Mouse (Mus musculus) E14TG2a.4 (cell line): ENCODE data around the gene Grin2c.

Source experiments
- H3K27me3 ChIP-seq: 2 replicates; pipeline ENCODE4 v1.6.1; 2014; ENCODE audit warnings: low read length, control low read depth; ENCODE audit not compliant: insufficient read depth
- H3K36me3 ChIP-seq: 2 replicates; pipeline ENCODE4 v1.6.1; 2014; ENCODE audit warnings: low read length, control low read depth; ENCODE audit not compliant: insufficient read depth
- H3K4me1 ChIP-seq: replicated peaks from 2 replicates; pipeline ENCODE4 v1.6.1; 2014; ENCODE audit warnings: low read depth, low read length, control low read depth
- H3K4me3 ChIP-seq: replicated peaks from 2 replicates; pipeline ENCODE4 v1.5.1; 2014; ENCODE audit warnings: mild to moderate bottlenecking, low read length
- H3K9me3 ChIP-seq: 2 replicates; pipeline ENCODE4 v1.6.1; 2014; ENCODE audit warnings: low read length, control low read depth
- CTCF ChIP-seq: conservative IDR thresholded peaks from 2 replicates; pipeline ENCODE4 v1.5.1; 2014; ENCODE audit warnings: low read length
- NANOG ChIP-seq: IDR thresholded peaks from 2 replicates; pipeline ENCODE4 v1.6.1; 2014; ENCODE audit warnings: borderline replicate concordance, low read length, mixed read lengths
- POU5F1 ChIP-seq: IDR thresholded peaks from 2 replicates; pipeline ENCODE4 v1.6.1; 2014; ENCODE audit warnings: low read length, borderline replicate concordance

The Grin2c gene

DNA sequence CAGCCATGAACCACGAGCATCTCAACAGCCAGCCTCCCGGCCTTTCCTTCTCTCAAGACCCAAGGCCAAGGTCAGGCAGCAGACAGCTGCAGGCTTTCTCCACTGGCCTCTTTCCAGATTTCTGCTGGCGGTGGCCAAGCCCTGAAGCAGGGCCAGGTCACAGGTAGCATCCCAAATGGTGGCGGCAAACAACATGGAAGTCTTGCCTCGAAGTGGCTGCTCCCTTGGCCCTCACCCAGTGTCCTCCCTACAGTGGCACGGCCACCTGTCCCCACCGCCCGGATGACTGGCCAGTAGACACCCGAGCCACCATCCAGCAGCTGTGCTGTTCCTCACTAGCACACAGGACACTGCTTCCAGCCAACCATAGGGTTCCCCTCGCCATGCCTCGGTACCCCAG, 25.6 kb downstream of the Grin2c start:
- no peak for TF ChIP-seq NANOG
- TF ChIP-seq CTCF = no peak
- TF ChIP-seq POU5F1 = no peak

DNA sequence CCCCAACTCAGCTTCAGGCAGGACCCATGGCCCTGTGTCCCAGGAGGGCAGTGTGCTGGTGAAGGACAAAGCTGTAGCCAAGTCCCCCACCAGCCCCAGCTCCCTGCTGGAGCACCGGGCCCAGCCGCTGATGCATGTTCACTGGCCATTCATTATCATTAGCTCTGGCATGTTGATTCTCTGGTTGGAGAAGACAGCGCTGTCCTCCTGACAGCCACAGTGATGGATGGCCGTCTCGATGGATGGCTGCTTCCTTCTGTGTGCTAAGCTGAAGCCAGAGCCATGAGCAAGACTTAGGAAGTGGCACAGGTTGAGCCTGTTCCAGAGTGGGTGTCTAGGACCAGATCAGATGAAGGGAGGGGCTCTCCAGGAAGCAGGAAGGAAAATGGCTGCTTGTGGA, 30.5 kb downstream of the Grin2c start:
- Histone ChIP-seq H3K9me3 (no peaks in the 10 kb centered on the region), H3K27me3 (0 out of 2 replicates have a peak, but pooled peaks cover 8% of the 10 kb centered on the region), H3K4me3 (no peak overlapping the region), H3K36me3 (peaks cover 18% of the 10 kb centered on the region; the same call in 1 of the 2 replicates), H3K4me1 (peaks cover 45% of the 10 kb centered on the region)
- no peak for TF ChIP-seq POU5F1

More for the DNA sequence above, 25.6 kb downstream of the Grin2c start:
- Histone ChIP-seq H3K9me3 (no peaks in the 10 kb centered on the region), H3K36me3 (peaks cover 30% of the 10 kb centered on the region), H3K27me3 (0 out of 2 replicates have a peak, but pooled peaks cover 10% of the 10 kb centered on the region), H3K4me3 (no peak overlapping the region), H3K4me1 (peaks cover 41% of the 10 kb centered on the region)

DNA sequence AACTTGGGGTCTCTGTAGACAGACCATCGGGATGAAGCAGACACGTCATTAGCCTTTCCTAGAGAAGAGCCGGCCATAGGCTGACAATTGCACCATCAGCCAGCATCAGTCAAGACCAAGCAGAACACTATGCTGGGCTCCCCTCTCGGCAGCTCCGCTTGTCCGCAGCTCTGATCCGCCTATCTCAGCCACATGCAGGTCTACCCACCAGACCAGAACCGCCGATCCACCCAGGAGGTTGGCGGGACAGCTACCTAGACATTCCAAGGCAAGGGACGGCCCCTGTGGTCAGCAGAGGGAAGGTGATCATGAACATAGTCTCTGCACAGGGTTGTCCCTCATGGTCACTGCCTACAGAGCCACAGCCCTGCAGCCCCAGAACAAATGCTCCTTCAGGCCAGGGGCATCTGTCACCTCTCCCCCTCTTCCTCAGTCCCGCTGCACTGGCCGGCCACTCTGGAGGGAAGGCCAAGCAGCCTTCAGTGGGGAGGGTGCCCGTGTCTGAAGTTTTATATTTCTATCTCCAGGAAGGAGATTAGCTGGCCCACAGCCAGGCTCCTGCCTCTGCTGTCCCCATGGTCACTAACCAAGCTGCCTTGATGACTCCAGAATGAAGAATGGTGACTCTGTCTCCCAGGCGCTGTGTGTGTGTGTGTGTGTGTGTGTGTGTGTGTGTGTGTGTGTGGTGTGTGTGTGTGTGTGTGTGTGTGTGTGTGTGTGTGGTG, 32.6 kb downstream of the Grin2c start:
- H3K4me1 ChIP-seq = peaks cover 62% of the 10 kb centered on the region
- H3K9me3 ChIP-seq = no peaks in the 10 kb centered on the region
- peaks cover 13% of the 10 kb centered on the region; the same call in 1 of the 2 replicates for H3K36me3 ChIP-seq
- TF ChIP-seq NANOG (no peak), POU5F1 (no peak), CTCF (no peak)
- 0 out of 2 replicates have a peak, but pooled peaks cover 3% of the 10 kb centered on the region for H3K27me3 ChIP-seq
- peak overlapping the region; percentile 48; the same call in 1 of the 2 replicates for H3K4me3 ChIP-seq

DNA sequence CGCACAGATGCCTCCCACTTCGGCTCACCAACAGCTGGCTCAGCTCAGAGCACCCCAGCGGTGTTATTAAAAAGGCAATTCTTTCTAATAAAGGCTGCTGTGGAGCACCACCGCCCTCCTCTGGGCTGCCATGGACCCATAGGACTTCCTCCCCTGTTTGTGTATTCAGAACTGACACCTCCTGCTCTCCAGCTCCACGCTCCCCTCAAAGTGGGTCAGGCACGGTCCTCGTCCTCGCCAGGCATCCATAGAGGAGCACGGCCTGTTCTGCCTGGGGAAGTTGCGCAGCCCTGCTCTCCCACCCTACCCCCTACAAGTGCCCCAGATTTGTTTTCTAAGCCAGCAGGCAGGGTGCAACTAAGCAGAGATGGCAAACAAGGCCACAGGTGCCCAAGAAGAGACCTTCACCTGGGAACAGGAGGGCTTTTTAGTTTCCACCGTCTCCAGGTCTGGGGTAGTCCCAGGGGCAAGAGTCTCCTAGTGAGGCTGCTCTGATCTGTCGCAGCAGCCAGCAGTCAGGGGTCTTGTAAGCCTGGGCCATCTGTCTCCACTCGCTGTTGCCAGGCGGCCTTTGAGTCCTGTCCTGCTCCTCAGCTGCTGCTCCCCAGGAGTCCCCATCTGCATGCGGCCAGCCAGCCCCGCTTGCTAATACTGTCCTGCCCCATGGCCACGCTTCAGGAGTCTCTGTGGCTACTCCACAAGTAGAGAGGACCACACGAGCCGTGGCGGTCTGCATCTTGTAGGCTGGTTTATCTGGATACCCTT, 33.3 kb downstream of the Grin2c start:
- peaks cover 13% of the 10 kb centered on the region; the same call in 1 of the 2 replicates for H3K36me3 ChIP-seq
- TF ChIP-seq CTCF (no peak), NANOG (no peak), POU5F1 (no peak)
- no peaks in the 10 kb centered on the region for H3K9me3 ChIP-seq
- H3K27me3 ChIP-seq = 0 out of 2 replicates have a peak, but pooled peaks cover 3% of the 10 kb centered on the region
- peaks cover 70% of the 10 kb centered on the region for H3K4me1 ChIP-seq
- H3K4me3 ChIP-seq = peak overlapping the region; percentile 48

DNA sequence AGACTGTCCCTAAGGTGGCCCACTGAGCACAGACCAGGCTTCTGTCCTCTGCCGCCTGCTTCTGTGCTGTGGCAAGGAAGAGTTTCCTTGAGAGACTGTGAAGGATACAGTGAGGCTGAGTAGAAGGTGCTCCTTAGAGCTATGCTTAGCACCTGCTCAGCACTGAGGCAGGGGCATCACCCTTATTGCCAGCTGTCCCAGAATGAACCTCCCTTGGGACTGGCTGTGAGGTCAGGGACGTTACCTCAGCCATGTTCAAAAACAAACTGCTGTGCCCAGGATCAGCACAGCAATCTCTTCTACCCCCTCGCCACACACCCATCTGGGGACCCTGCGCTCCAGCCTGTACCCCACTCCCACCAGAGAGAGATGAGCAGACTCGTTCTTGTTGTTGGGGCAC, 34.2 kb downstream of the Grin2c start:
- Histone ChIP-seq H3K4me1 (peaks cover 78% of the 10 kb centered on the region), H3K36me3 (peaks cover 13% of the 10 kb centered on the region; the same call in 1 of the 2 replicates), H3K27me3 (0 out of 2 replicates have a peak, but pooled peaks cover 3% of the 10 kb centered on the region), H3K4me3 (no peak overlapping the region), H3K9me3 (no peaks in the 10 kb centered on the region)
- TF ChIP-seq CTCF (no peak), NANOG (no peak), POU5F1 (no peak)

DNA sequence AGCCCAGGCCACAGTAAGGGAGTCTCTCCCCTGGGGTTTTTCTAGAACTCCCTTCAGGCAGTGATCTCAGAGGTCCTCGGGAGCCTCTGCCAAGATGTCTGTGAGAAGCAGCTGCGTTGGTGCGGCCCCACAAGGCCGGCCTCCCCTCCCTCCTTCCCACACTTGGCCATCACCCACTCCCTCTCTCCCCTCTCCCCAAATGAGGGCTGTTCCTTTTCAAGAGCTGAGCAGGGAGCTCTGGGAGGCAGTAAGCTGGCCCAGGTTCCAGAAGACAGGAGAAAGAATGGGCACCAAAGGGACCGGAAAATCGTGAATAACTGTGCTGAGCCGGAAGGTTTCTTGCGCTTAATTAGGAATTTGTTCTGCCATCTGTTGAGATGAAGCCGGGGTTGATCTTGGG, 35.1 kb downstream of the Grin2c start:
- H3K9me3 ChIP-seq = no peaks in the 10 kb centered on the region
- peaks cover 8% of the 10 kb centered on the region; the same call in 1 of the 2 replicates for H3K36me3 ChIP-seq
- H3K4me3 ChIP-seq = 0 out of 2 replicates have a peak overlapping the region, but pooled peaks have one; percentile 17
- H3K4me1 ChIP-seq = peaks cover 79% of the 10 kb centered on the region
- no peak for TF ChIP-seq POU5F1
- 0 out of 2 replicates have a peak, but pooled peaks cover 3% of the 10 kb centered on the region for H3K27me3 ChIP-seq

DNA sequence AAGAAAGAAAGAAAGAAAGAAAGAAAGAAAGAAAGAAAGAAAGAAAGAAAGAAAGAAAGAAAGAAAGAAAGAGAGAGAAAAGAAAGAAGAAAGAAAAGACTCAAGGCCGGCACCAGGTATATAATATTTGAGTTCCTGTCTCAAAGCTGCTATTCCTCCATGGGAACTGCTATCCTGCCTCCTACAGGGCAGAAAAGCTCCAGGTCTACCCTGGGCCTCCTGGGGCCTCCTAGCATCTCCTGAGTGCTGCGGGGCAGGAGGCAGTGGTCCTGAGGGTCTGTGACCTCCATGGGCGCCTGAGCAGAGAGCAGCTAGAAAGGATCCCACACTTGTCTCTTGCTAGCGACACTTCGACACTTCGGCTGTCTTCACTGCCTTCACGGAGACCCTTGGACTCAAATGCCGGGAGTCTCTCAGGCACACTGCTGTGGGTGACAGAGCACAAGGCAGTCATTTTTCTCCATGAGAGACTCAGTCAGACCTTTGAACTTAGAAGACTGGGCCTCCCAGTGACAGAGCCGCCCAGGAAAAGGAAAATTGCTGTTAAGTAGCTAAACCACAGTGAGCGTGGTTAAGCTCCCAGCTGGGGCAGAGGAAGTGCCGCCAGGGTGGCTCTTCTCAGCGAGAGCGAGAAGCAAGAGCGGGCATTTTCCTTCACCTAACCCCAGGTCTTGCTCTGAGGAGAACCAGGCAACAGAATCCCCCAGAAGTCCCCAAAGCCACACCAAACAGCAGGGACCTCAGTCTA, 35.7 kb downstream of the Grin2c start:
- TF ChIP-seq POU5F1 (no peak), CTCF (no peak), NANOG (no peak)
- H3K4me3 ChIP-seq = 0 out of 2 replicates have a peak overlapping the region, but pooled peaks have one; percentile 17

DNA sequence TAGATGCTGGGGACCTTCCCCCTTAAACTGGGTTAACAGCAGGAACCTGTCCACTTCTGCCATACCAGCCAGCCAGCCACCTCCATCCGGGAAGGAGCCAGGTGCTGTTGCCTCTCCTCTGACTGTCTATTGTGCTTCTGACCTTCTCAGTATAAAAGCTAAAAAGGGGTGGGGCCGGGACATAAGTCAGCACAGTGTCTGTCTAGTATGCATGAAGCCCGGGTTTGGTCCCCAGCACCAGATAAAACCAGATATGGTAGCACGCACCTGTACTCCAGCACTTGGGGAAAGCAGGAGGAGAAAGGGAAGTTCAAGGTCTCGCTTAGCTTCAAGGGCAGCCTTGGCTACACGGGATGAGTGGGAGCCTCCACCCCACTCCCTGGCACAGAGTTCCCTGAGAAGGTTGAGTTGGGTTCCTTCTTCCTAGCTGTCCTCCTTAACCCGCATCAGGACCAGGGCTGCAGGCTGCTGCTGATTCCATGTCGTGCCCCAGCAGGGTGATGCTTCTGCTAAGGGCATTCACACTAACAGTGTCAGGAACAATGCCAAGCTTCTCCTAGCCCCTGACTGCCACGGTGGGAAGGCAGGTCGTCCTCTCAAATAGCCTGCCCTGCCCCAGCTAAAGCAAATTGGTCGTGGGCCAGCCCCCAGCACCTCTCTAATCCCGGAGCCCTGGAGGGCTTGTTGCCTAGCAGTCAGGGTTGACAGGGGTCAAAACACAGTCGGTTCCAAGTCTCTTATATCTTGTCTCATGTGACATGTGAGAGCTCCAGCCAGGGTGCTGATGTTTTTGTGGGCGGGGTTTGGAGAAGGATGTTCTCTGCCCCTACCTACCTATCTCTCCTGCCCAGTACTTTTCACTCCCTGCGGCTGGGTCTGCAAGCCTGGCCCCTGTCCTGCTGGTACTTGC, 37.8 kb downstream of the Grin2c start:
- Histone ChIP-seq H3K36me3 (peaks cover 5% of the 10 kb centered on the region; the same call in 1 of the 2 replicates), H3K4me1 (peaks cover 77% of the 10 kb centered on the region), H3K27me3 (0 out of 2 replicates have a peak, but pooled peaks cover 3% of the 10 kb centered on the region), H3K9me3 (no peaks in the 10 kb centered on the region), H3K4me3 (no peak overlapping the region)
- TF ChIP-seq NANOG (no peak), CTCF (no peak), POU5F1 (no peak)

More for the DNA sequence above, 35.7 kb downstream of the Grin2c start:
- peaks cover 5% of the 10 kb centered on the region; the same call in 1 of the 2 replicates for H3K36me3 ChIP-seq
- H3K4me1 ChIP-seq = peaks cover 79% of the 10 kb centered on the region
- no peaks in the 10 kb centered on the region for H3K9me3 ChIP-seq
- H3K27me3 ChIP-seq = 0 out of 2 replicates have a peak, but pooled peaks cover 3% of the 10 kb centered on the region
